Mouse (Mus musculus): ENCODE measurements around the gene Tmem170. TPM values are rescaled to one million over a fixed set of nuclear protein-coding genes. Genes with fewer than 3 reads are reported as not detected.

The Tmem170 gene
- polyA plus RNA-seq, 1 experiment from 2014 or later: 8.9 TPM

GRCm38 (mm10) chr8:111894955-111895354 lies 18.4 kb upstream of the Tmem170 start:
- no peak overlapping the region for H3K9ac ChIP-seq
- no peak for ATAC-seq (ENCODE audit: insufficient number of reproducible peaks, insufficient read depth, low FRiP score, low TSS enrichment)
- H3K9me3 ChIP-seq: 0 out of 2 replicates have a peak, but pooled peaks cover 3% of the 10 kb centered on the region
- H3K36me3 ChIP-seq: no peaks in the 10 kb centered on the region
- peaks cover 8% of the 10 kb centered on the region for H3K4me1 ChIP-seq
- no peak overlapping the region for H3K4me3 ChIP-seq
- 86% methylated on average over 7 of the region's 7 CpGs for WGBS
- H3K4me2 ChIP-seq (replicated peaks): no peak overlapping the region
- H3K27me3 ChIP-seq: peaks cover 24% of the 10 kb centered on the region
- no peak overlapping the region for H3K27ac ChIP-seq

DNA sequence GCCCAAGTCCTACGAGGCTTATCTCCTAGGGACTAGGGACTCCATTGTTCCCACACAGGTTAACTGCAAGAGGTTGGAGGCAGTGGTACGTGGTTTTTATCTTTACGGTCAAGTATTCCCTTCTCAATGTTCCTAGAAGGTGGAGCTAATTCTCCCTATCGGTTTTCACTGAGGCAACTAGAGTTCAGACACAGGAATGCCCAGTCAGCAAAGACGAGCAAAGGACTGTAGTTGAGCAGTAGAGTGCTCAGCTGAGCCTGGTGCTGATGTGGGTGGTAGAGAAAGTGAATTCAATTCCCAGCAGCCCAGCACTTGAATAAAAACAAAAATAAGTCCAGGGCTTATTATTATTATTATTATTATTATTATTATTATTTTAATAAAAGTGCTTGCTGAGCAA lies 16.1 kb upstream of the Tmem170 start:
- H3K4me1 ChIP-seq: peaks cover 17% of the 10 kb centered on the region
- H3K4me3 ChIP-seq: no peak overlapping the region
- no peaks in the 10 kb centered on the region for H3K36me3 ChIP-seq
- H3K4me2 ChIP-seq (replicated peaks): no peak overlapping the region
- H3K9me3 ChIP-seq: 0 out of 2 replicates have a peak, but pooled peaks cover 3% of the 10 kb centered on the region
- no peak overlapping the region for H3K27ac ChIP-seq
- WGBS: 60% methylated on average over 5 of the region's 5 CpGs
- no peak overlapping the region for H3K9ac ChIP-seq
- no peak for ATAC-seq (ENCODE audit: insufficient number of reproducible peaks, insufficient read depth, low FRiP score, low TSS enrichment)
- peaks cover 41% of the 10 kb centered on the region for H3K27me3 ChIP-seq

- H3K27me3 ChIP-seq: peaks cover 41% of the 10 kb centered on the region
- H3K9ac ChIP-seq: no peak overlapping the region
- no peak overlapping the region for H3K4me2 ChIP-seq (replicated peaks)
- H3K4me3 ChIP-seq: no peak overlapping the region
- WGBS: 13% methylated on average over 8 of the region's 8 CpGs
- ATAC-seq (ENCODE audit: insufficient number of reproducible peaks, insufficient read depth, low FRiP score, low TSS enrichment): no peak
- H3K27ac ChIP-seq: no peak overlapping the region
- H3K9me3 ChIP-seq: 0 out of 2 replicates have a peak, but pooled peaks cover 3% of the 10 kb centered on the region
- no peaks in the 10 kb centered on the region for H3K36me3 ChIP-seq
- H3K4me1 ChIP-seq: peaks cover 17% of the 10 kb centered on the region
Observed at GRCm38 (mm10) chr8:111891983-111892382, 15.4 kb upstream of the Tmem170 start.

DNA sequence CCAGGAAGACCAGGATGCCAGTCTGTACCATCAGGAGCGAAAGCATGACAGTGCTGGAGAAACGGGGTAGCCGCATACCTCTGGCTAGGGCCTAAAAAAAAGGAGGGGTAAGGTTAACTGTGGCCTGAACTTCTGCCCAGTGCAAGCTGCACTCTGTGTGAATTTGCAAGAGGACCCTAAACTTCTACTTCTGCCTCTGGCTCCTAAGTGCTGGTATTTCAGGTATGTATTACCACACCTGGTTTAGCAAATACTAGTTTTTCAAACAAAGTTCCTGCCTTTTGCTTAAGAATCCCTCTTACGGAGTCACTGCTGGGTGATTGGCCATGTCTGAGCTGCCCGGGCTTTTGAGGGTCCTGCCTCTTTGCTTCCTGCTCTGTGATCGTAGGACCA lies 14.4 kb upstream of the Tmem170 start:
- 63% methylated on average over 6 of the region's 6 CpGs for WGBS
- Histone ChIP-seq H3K9ac (no peak overlapping the region), H3K27ac (no peak overlapping the region), H3K4me3 (no peak overlapping the region), H3K9me3 (0 out of 2 replicates have a peak, but pooled peaks cover 3% of the 10 kb centered on the region), H3K4me1 (peaks cover 17% of the 10 kb centered on the region), H3K36me3 (no peaks in the 10 kb centered on the region), H3K27me3 (peaks cover 47% of the 10 kb centered on the region), H3K4me2 (replicated peaks) (no peak overlapping the region)
- no peak for ATAC-seq (ENCODE audit: insufficient number of reproducible peaks, insufficient read depth, low FRiP score, low TSS enrichment)

- peaks cover 47% of the 10 kb centered on the region for H3K27me3 ChIP-seq
- 11% methylated on average over 86 of the region's 86 CpGs for WGBS
- 0 out of 2 replicates have a peak, but pooled peaks cover 3% of the 10 kb centered on the region for H3K9me3 ChIP-seq
- H3K4me3 ChIP-seq: peak overlapping the region; percentile 33
- H3K4me1 ChIP-seq: peaks cover 17% of the 10 kb centered on the region
- 0 out of 2 replicates have a peak overlapping the region, but pooled peaks have one; percentile 24 for H3K9ac ChIP-seq
- peak overlapping the region; percentile 56 for H3K4me2 ChIP-seq (replicated peaks)
- H3K27ac ChIP-seq: no peak overlapping the region
- H3K36me3 ChIP-seq: no peaks in the 10 kb centered on the region
- ATAC-seq (ENCODE audit: insufficient number of reproducible peaks, insufficient read depth, low FRiP score, low TSS enrichment): no peak
Observed at GRCm38 (mm10) chr8:111889931-111890910, 13.7 kb upstream of the Tmem170 start.

DNA sequence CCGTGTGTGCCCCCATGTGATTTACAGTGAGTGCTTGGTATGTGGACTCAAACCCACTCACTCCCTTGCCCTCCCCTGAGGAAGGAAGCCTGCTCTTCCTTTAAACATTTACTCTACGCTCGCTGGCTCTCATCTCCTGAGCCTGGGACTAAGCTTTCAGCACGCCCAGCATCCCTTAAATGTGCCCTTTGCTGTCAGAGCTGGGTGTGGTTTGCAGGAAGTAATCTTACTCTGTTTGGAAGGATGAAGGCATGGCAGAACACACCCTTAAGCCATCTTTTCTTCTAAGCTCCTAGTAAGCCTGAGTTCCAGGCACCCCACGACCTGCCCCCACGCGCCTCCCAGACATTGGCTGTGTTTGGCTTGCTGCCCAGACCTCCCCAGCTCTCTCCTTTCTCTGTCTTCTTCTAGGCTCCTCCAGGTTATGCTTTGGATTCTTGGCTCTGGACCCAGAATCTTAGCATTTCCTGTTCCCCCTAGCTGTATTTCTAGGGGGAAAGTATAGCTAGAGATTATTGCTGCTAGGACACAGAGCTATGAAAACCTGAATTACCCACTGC lies 11.6 kb upstream of the Tmem170 start:
- WGBS: 43% methylated on average over 7 of the region's 7 CpGs
- H3K4me2 ChIP-seq (replicated peaks): no peak overlapping the region
- peaks cover 47% of the 10 kb centered on the region for H3K27me3 ChIP-seq
- H3K36me3 ChIP-seq: no peaks in the 10 kb centered on the region
- no peaks in the 10 kb centered on the region for H3K9me3 ChIP-seq
- no peak overlapping the region for H3K4me3 ChIP-seq
- no peak for ATAC-seq (ENCODE audit: insufficient number of reproducible peaks, insufficient read depth, low FRiP score, low TSS enrichment)
- no peak overlapping the region for H3K9ac ChIP-seq
- H3K27ac ChIP-seq: no peak overlapping the region
- H3K4me1 ChIP-seq: peaks cover 17% of the 10 kb centered on the region

GRCm38 (mm10) chr8:111887479-111887878 lies 10.9 kb upstream of the Tmem170 start:
- Histone ChIP-seq H3K36me3 (no peaks in the 10 kb centered on the region), H3K9ac (no peak overlapping the region), H3K27me3 (peaks cover 46% of the 10 kb centered on the region), H3K4me2 (replicated peaks) (no peak overlapping the region), H3K27ac (no peak overlapping the region), H3K4me3 (no peak overlapping the region), H3K4me1 (peaks cover 17% of the 10 kb centered on the region), H3K9me3 (no peaks in the 10 kb centered on the region)
- ATAC-seq (ENCODE audit: insufficient number of reproducible peaks, insufficient read depth, low FRiP score, low TSS enrichment): no peak
- 88% methylated on average over 1 of the region's 1 CpGs for WGBS

DNA sequence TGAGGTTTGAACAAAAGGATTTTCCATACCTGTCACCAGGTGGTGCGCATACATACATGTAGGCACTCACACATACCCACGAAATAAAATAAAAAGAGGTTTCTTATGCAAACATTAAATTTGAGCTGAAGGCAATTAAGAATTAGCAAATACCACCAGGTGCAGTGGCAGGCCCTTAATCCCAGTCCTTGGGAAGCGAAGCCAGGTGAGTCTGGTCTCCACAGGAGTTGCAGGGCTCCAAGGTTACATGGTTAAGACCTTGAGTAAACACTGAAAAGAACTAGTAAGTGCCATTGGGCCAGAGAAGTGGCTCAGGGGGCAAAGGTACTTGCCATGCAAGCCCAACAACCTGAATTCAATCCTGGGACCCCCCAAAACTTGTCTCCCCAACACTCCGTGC lies 7.1 kb upstream of the Tmem170 start:
- Histone ChIP-seq H3K4me1 (peaks cover 7% of the 10 kb centered on the region; the same call in 1 of the 2 replicates), H3K27me3 (peaks cover 12% of the 10 kb centered on the region), H3K36me3 (no peaks in the 10 kb centered on the region), H3K9ac (no peak overlapping the region), H3K4me2 (replicated peaks) (no peak overlapping the region), H3K4me3 (no peak overlapping the region), H3K27ac (no peak overlapping the region), H3K9me3 (no peaks in the 10 kb centered on the region)
- 81% methylated on average over 4 of the region's 4 CpGs for WGBS
- ATAC-seq (ENCODE audit: insufficient number of reproducible peaks, insufficient read depth, low FRiP score, low TSS enrichment): no peak

DNA sequence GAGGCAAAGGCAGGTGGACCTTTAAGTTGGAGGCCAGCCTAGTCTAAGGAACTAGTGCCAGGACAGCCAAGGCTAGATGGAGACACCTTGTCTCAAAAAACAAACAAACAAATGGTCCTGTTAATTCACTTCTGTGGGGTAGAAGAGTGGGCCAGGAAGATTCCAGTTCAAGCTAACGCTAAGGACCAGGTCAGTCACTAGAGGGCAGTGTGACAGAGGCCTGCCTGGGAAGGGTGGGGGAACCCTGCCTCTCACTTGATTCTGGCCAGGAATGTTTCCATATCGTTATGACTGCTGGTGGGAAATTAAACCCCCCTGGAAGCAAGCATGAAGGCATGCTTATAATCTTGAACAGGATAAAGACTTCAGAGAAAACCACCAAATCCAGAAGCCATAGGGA lies 5.0 kb upstream of the Tmem170 start:
- Histone ChIP-seq H3K27ac (no peak overlapping the region), H3K27me3 (0 out of 2 replicates have a peak, but pooled peaks cover 2% of the 10 kb centered on the region), H3K9ac (no peak overlapping the region), H3K36me3 (no peaks in the 10 kb centered on the region), H3K4me2 (replicated peaks) (no peak overlapping the region), H3K4me3 (no peak overlapping the region), H3K9me3 (no peaks in the 10 kb centered on the region), H3K4me1 (no peaks in the 10 kb centered on the region)
- no peak for ATAC-seq (ENCODE audit: insufficient number of reproducible peaks, insufficient read depth, low FRiP score, low TSS enrichment)
- 2% methylated on average over 2 of the region's 2 CpGs for WGBS

DNA sequence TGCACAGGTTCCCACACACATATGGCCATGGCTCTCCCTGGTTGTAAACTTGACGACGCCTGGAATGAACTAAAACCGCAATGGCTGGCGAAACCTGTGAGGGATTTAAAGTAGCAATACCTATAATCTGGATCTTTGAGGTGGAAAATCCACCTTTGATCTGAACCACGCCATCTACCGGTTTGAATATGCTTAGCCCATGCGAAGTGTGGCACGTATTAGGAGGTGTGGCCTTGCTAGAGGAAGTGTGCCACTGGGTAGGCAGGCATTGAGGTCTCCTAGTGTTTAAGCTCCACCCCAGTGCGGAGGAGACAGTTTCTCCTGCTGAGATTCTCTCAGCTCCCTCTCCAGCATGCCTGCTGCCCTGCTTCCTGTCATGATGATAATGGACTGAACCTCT lies 1.2 kb upstream of the Tmem170 start:
- H3K9me3 ChIP-seq: no peaks in the 10 kb centered on the region
- no peak overlapping the region for H3K27ac ChIP-seq
- ATAC-seq (ENCODE audit: insufficient number of reproducible peaks, insufficient read depth, low FRiP score, low TSS enrichment): no peak
- 66% methylated on average over 9 of the region's 9 CpGs for WGBS
- no peak overlapping the region for H3K4me2 ChIP-seq (replicated peaks)
- H3K4me3 ChIP-seq: no peak overlapping the region
- H3K27me3 ChIP-seq: no peaks in the 10 kb centered on the region
- H3K9ac ChIP-seq: no peak overlapping the region
- H3K4me1 ChIP-seq: peaks cover 4% of the 10 kb centered on the region; the same call in 1 of the 2 replicates
- no peaks in the 10 kb centered on the region for H3K36me3 ChIP-seq

- 33% methylated on average over 9 of the region's 9 CpGs for WGBS
- H3K9ac ChIP-seq: peak overlapping the region; percentile 66
- H3K4me1 ChIP-seq: peaks cover 4% of the 10 kb centered on the region; the same call in 1 of the 2 replicates
- peak overlapping the region; percentile 63 for H3K4me3 ChIP-seq
- ATAC-seq (ENCODE audit: insufficient number of reproducible peaks, insufficient read depth, low FRiP score, low TSS enrichment): no peak
- peak overlapping the region; percentile 71 for H3K4me2 ChIP-seq (replicated peaks)
- no peaks in the 10 kb centered on the region for H3K27me3 ChIP-seq
- no peak overlapping the region for H3K27ac ChIP-seq
- H3K9me3 ChIP-seq: no peaks in the 10 kb centered on the region
- H3K36me3 ChIP-seq: no peaks in the 10 kb centered on the region
Observed at GRCm38 (mm10) chr8:111875758-111876157, 792 bp downstream of the Tmem170 start.

- H3K9me3 ChIP-seq: no peaks in the 10 kb centered on the region
- no peak overlapping the region for H3K9ac ChIP-seq
- H3K4me1 ChIP-seq: peaks cover 4% of the 10 kb centered on the region; the same call in 1 of the 2 replicates
- no peaks in the 10 kb centered on the region for H3K36me3 ChIP-seq
- WGBS: 83% methylated on average over 3 of the region's 3 CpGs
- no peak overlapping the region for H3K4me3 ChIP-seq
- no peak overlapping the region for H3K27ac ChIP-seq
- no peaks in the 10 kb centered on the region for H3K27me3 ChIP-seq
- H3K4me2 ChIP-seq (replicated peaks): no peak overlapping the region
- no peak for ATAC-seq (ENCODE audit: insufficient number of reproducible peaks, insufficient read depth, low FRiP score, low TSS enrichment)
Observed at GRCm38 (mm10) chr8:111871278-111871677, 5.3 kb downstream of the Tmem170 start.
